11 mouse cellular contexts compared by ENCODE assay signal in the genomic region with DNA sequence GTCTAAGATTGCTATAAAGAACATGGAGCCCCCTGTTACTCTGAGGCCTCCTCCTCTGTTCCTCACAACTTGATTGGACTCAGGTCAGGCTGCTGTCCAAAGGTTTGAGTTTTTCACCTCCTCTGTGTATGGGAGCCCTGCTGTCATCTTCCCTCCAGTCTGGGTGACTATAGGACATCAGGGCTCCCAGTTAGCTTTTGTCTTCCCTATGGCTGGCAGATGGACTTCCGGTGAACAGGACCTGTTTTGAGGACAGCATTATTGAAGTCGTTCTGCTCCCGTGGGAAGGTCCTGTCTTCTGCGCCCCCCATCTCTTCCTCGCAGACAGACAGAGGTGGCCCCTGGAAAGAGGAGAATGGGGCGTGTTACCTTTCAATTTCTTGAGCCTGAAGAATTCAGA. TPM values are rescaled to one million over a fixed set of nuclear protein-coding genes. Genes with fewer than 3 reads are reported as not detected.
A peak's percentile ranks its signal among the peaks of the same experiment; 100 is the strongest.
DNase-seq lines count a peak whose midpoint lies in the region; ATAC-seq and TF ChIP-seq lines count a peak whose summit lies in the region.
"Had no signal": no experiment of that assay in that cellular context is flagged by ENCODE, and none has a peak within 500 bp of the region (broad histone marks: within the 10 kb centered on the region; RNA-seq: fewer than 3 reads in every experiment).

No protein-coding gene starts in this region.

- H3K27me3 ChIP-seq in kidney, postnatal 0 days (ENCODE audit: insufficient read depth, low read length) = no peaks in the 10 kb centered on the region
- H3K27me3 ChIP-seq in CH12.LX (replicated peaks) = no peaks in the 10 kb centered on the region
- no peaks in the 10 kb centered on the region for H3K27me3 ChIP-seq in intestine, postnatal 0 days (replicated peaks; ENCODE audit: control insufficient read depth, insufficient read depth, low read length)
- H3K27me3 ChIP-seq: forebrain, embryonic 12.5 days had no signal

- TF ChIP-seq POLR2A in CH12.LX (IDR thresholded peaks at IDR 0.05; ENCODE audit: low read depth, low read length) = no peak

- ATAC-seq in kidney, postnatal 0 days (replicated peaks; ENCODE audit: low FRiP score, low read depth) = no peak
- ATAC-seq in intestine, postnatal 0 days = no peak

- 85% methylated on average over 6 of the region's 6 CpGs for WGBS in kidney, postnatal 0 days
- 88% methylated on average over 6 of the region's 6 CpGs for WGBS in intestine, postnatal 0 days

- TF ChIP-seq CTCF in kidney, postnatal 0 days (IDR thresholded peaks at IDR 0.05; ENCODE audit: low read depth) = no peak
- TF ChIP-seq CTCF in CH12.LX (conservative IDR thresholded peaks at IDR 0.05 in 1 of 2, IDR thresholded peaks at IDR 0.05 in 1 of 2; ENCODE audit: low read depth in 2 of 2, low read length in 2 of 2) = no peak
- TF ChIP-seq CTCF in intestine, postnatal 0 days (IDR thresholded peaks at IDR 0.05; ENCODE audit: low read depth) = no peak

- TF ChIP-seq EP300 in CH12.LX (IDR thresholded peaks at IDR 0.05; ENCODE audit: low read length) = no peak

- no peak for DNase-seq in kidney, postnatal 0 days (ENCODE audit: low spot score)
- no peak for DNase-seq in kidney, postnatal 25 days
- no peak for DNase-seq in CH12.LX (ENCODE audit: extremely low read depth)
- no peak for DNase-seq in cerebellum, postnatal 14 days
- DNase-seq in lung, postnatal 14 days = no peak
- DNase-seq: adrenal gland, postnatal 14 days; lung, postnatal 10 days had no signal

- no peaks in the 10 kb centered on the region for H3K9me3 ChIP-seq in kidney, postnatal 0 days (replicated peaks; ENCODE audit: low read length)
- no peaks in the 10 kb centered on the region for H3K9me3 ChIP-seq in CH12.LX (replicated peaks; ENCODE audit: low read length)
- H3K9me3 ChIP-seq in intestine, postnatal 0 days (ENCODE audit: control insufficient read depth) = no peaks in the 10 kb centered on the region
- H3K9me3 ChIP-seq: forebrain, embryonic 12.5 days; heart, embryonic 10.5 days had no signal

- H3K27ac ChIP-seq in kidney, postnatal 0 days = no peak overlapping the region
- H3K27ac ChIP-seq in CH12.LX (ENCODE audit: insufficient read depth, low read depth) = no peak overlapping the region
- peak overlapping the region; percentile 97 for H3K27ac ChIP-seq in brown adipose tissue, adult 24 weeks (replicated peaks; ENCODE audit: low read depth, low read length)
- H3K27ac ChIP-seq in intestine, postnatal 0 days (ENCODE audit: low read depth, low read length) = no peak overlapping the region

- H3K79me2 ChIP-seq in CH12.LX (replicated peaks; ENCODE audit: control insufficient read depth, extremely low read depth, insufficient read depth, poor library complexity, severe bottlenecking) = no peaks in the 10 kb centered on the region

- in situ Hi-C loops in CH12.LX (cut with MboI; ENCODE audit: low pct_ligation_motif_present, low pct_unique_long_range_greater_than_20kb, low sequenced_read_pairs) = no loop called here

- H3K36me3 ChIP-seq in kidney, postnatal 0 days (ENCODE audit: insufficient read depth, low read length) = no peaks in the 10 kb centered on the region
- H3K36me3 ChIP-seq in CH12.LX (replicated peaks in 1 of 2; ENCODE audit: control insufficient read depth in 1 of 2, insufficient read depth in 1 of 2, low read length in 1 of 2) = peaks cover 0 to 22% of the 10 kb centered on the region in 2 experiments
- H3K36me3 ChIP-seq in intestine, postnatal 0 days (ENCODE audit: control insufficient read depth, insufficient read depth) = peaks cover 8% of the 10 kb centered on the region; the same call in 1 of the 2 replicates
- H3K36me3 ChIP-seq: forebrain, embryonic 12.5 days had no signal

- H3K4me3 ChIP-seq in kidney, postnatal 0 days (replicated peaks; ENCODE audit: low read depth, low read length) = no peak overlapping the region
- H3K4me3 ChIP-seq in CH12.LX (replicated peaks in 1 of 3; ENCODE audit: low read depth in 2 of 3, low read length in 2 of 3, poor library complexity in 1 of 3) = no peak overlapping the region
- H3K4me3 ChIP-seq in brown adipose tissue, adult 24 weeks (ENCODE audit: insufficient read depth, low read depth, low read length) = peak overlapping the region; percentile 29
- H3K4me3 ChIP-seq in intestine, postnatal 0 days (ENCODE audit: low read depth, low read length) = no peak overlapping the region

- dilution Hi-C loops in CH12.LX (cut with MboI; ENCODE audit: extremely low pct_ligation_motif_present, extremely low pct_unique_long_range_greater_than_20kb, low sequenced_read_pairs) = no loop called here

- peaks cover 12% of the 10 kb centered on the region for H3K4me1 ChIP-seq in kidney, postnatal 0 days (replicated peaks; ENCODE audit: insufficient read depth, low read length)
- H3K4me1 ChIP-seq in CH12.LX (ENCODE audit: control insufficient read depth in 1 of 2, insufficient read depth in 2 of 2) = peaks cover 4 to 32% of the 10 kb centered on the region in 2 experiments; a peak in 3 of 4 replicates
- H3K4me1 ChIP-seq in brown adipose tissue, adult 24 weeks (ENCODE audit: control insufficient read depth, insufficient read depth, insufficient read length, low read length) = peaks cover 27% of the 10 kb centered on the region
- 0 out of 2 replicates have a peak, but pooled peaks cover 9% of the 10 kb centered on the region for H3K4me1 ChIP-seq in intestine, postnatal 0 days (replicated peaks; ENCODE audit: control insufficient read depth, insufficient read depth, low read length)

- no peak for TF ChIP-seq RAD21 in CH12.LX (IDR thresholded peaks at IDR 0.05; ENCODE audit: low read depth, low read length)

- peak overlapping the region; percentile 86; the same call in 1 of the 2 replicates for H3K4me2 ChIP-seq in kidney, postnatal 0 days (ENCODE audit: low read length)
- H3K4me2 ChIP-seq in CH12.LX (ENCODE audit: insufficient read depth, low read depth, poor library complexity, severe bottlenecking) = peak overlapping the region; percentile 46
- peak overlapping the region; percentile 89; the same call in 1 of the 2 replicates for H3K4me2 ChIP-seq in intestine, postnatal 0 days (replicated peaks; ENCODE audit: low read depth)

- no peak overlapping the region for H3K9ac ChIP-seq in kidney, postnatal 0 days (ENCODE audit: low read depth, low read length)
- H3K9ac ChIP-seq in CH12.LX (ENCODE audit: insufficient read depth, low read depth) = no peak overlapping the region
- H3K9ac ChIP-seq in intestine, postnatal 0 days (ENCODE audit: low read depth, low read length) = no peak overlapping the region

TF ChIP-seq in CH12.LX, 34 proteins besides CTCF, POLR2A, EP300 and RAD21:
- no peak for TF ChIP-seq ETS1 (conservative IDR thresholded peaks at IDR 0.05; ENCODE audit: low read depth, low read length)
- TF ChIP-seq E2F4 (IDR thresholded peaks at IDR 0.05; ENCODE audit: insufficient replicate concordance, low read depth, low read length) = no peak
- TF ChIP-seq UBTF (IDR thresholded peaks at IDR 0.05; ENCODE audit: low read depth, low read length) = no peak
- no peak for TF ChIP-seq MAX (IDR thresholded peaks at IDR 0.05; ENCODE audit: low read length)
- no peak for TF ChIP-seq ZMIZ1 (IDR thresholded peaks at IDR 0.05; ENCODE audit: low read depth, low read length)
- TF ChIP-seq NELFE (IDR thresholded peaks at IDR 0.05; ENCODE audit: low read depth, low read length) = no peak
- no peak for TF ChIP-seq ZC3H11A (IDR thresholded peaks at IDR 0.05; ENCODE audit: low read depth, low read length)
- TF ChIP-seq CHD1 (IDR thresholded peaks at IDR 0.05; ENCODE audit: low read depth, low read length) = no peak
- no peak for TF ChIP-seq USF1 (IDR thresholded peaks at IDR 0.05; ENCODE audit: low read depth, low read length)
- TF ChIP-seq JUND (conservative IDR thresholded peaks at IDR 0.05; ENCODE audit: low read depth, low read length) = no peak
- no peak for TF ChIP-seq MEF2A (IDR thresholded peaks at IDR 0.05; ENCODE audit: borderline replicate concordance, low read depth, low read length)
- TF ChIP-seq POLR2AphosphoS2 (IDR thresholded peaks at IDR 0.05; ENCODE audit: low read depth, low read length) = no peak
TF ChIP-seq in CH12.LX: peak in this region for 0.

RNA-seq across cellular contexts. Expression of gene 1600014C10Rik, which starts 1.8 kb away (rescaled TPM):
- polyA plus RNA-seq in kidney, postnatal 0 days (2015; fragmentation: Nextera tagmentation; extraction: Ambion mirVana) = 18.5 and 20.9 TPM in 2 replicates
- total RNA-seq in CH12.LX (2012; rRNA removed) (7.4 and 8.1 TPM in 2 replicates), CH12.LX (2014; rRNA removed) (9.7 and 10.3 TPM in 2 replicates)
- polyA plus RNA-seq in CH12.LX (2012; ENCODE audit: insufficient read length, low read depth) = 9.4 and 10.6 TPM in 2 replicates
- polyA plus RNA-seq in brown adipose tissue, adult 24 weeks (2012; ENCODE audit: insufficient read depth, insufficient read length, missing spikeins) = 56.3 and 63.9 TPM in 2 replicates
- 16.9 and 18.2 TPM in 2 replicates for polyA plus RNA-seq in intestine, postnatal 0 days (2015; fragmentation: Nextera tagmentation; extraction: Ambion mirVana)

RNA-seq across cellular contexts. Expression of gene Plekhf1, which starts 43.0 kb away (rescaled TPM):
- 4.8 and 5.0 TPM in 2 replicates for polyA plus RNA-seq in kidney, postnatal 0 days (2015; fragmentation: Nextera tagmentation; extraction: Ambion mirVana)
- total RNA-seq in CH12.LX (2012; rRNA removed) = 0.59 and 0.72 TPM in 2 replicates
- 0.16 and 0.24 TPM in 2 replicates for total RNA-seq in CH12.LX (2014; rRNA removed)
- 0.12 TPM in 1 of 2 replicates, not detected in the other for polyA plus RNA-seq in CH12.LX (2012; ENCODE audit: insufficient read length, low read depth)
- 1.1 and 3.3 TPM in 2 replicates for polyA plus RNA-seq in brown adipose tissue, adult 24 weeks (2012; ENCODE audit: insufficient read depth, insufficient read length, missing spikeins)
- 5.2 and 5.9 TPM in 2 replicates for polyA plus RNA-seq in intestine, postnatal 0 days (2015; fragmentation: Nextera tagmentation; extraction: Ambion mirVana)
